Mouse (Mus musculus): ENCODE measurements around the gene Gm45623. TPM values are rescaled to one million over a fixed set of nuclear protein-coding genes. Genes with fewer than 3 reads are reported as not detected.

The Gm45623 gene
- polyA plus RNA-seq, 1 experiment from 2014 or later, result not detected

GRCm38 (mm10) chr13:56758492-56758891, 4.9 kb upstream of the Gm45623 start:
- Histone ChIP-seq H3K4me2 (no peak overlapping the region), H3K27ac (ENCODE audit: low read depth, low read length) (no peak overlapping the region), H3K9ac (ENCODE audit: low read length) (no peak overlapping the region), H3K4me1 (ENCODE audit: control insufficient read depth, insufficient read depth, low read length) (no peaks in the 10 kb centered on the region; the same call in 1 of the 2 replicates), H3K4me3 (ENCODE audit: low read depth, low read length) (no peak overlapping the region), H3K36me3 (ENCODE audit: control insufficient read depth, insufficient read depth, low read length) (no peaks in the 10 kb centered on the region), H3K27me3 (ENCODE audit: control insufficient read depth, insufficient read depth, low read length) (peaks cover 14% of the 10 kb centered on the region), H3K9me3 (ENCODE audit: control insufficient read depth, low read length) (no peaks in the 10 kb centered on the region)
- no peak for ATAC-seq (ENCODE audit: low FRiP score)
- 22% methylated on average over 6 of the region's 6 CpGs for WGBS
- peak; percentile 94 for DNase-seq (ENCODE audit: low spot score, missing footprints)

- no peaks in the 10 kb centered on the region for H3K36me3 ChIP-seq (ENCODE audit: control insufficient read depth, insufficient read depth, low read length)
- peaks cover 27% of the 10 kb centered on the region for H3K27me3 ChIP-seq (ENCODE audit: control insufficient read depth, insufficient read depth, low read length)
- no peak overlapping the region for H3K9ac ChIP-seq (ENCODE audit: low read length)
- DNase-seq (ENCODE audit: low spot score, missing footprints) (no peak), ATAC-seq (ENCODE audit: low FRiP score) (no peak)
- no peak overlapping the region for H3K4me3 ChIP-seq (ENCODE audit: low read depth, low read length)
- WGBS, result 72% methylated on average over 12 of the region's 12 CpGs
- no peak overlapping the region for H3K27ac ChIP-seq (ENCODE audit: low read depth, low read length)
- no peak overlapping the region for H3K4me2 ChIP-seq
- H3K4me1 ChIP-seq (ENCODE audit: control insufficient read depth, insufficient read depth, low read length), result peaks cover 12% of the 10 kb centered on the region
- no peaks in the 10 kb centered on the region for H3K9me3 ChIP-seq (ENCODE audit: control insufficient read depth, low read length)
Measured at GRCm38 (mm10) chr13:56757201-56757600, 3.6 kb upstream of the Gm45623 start.

GRCm38 (mm10) chr13:56755871-56756270, 2.2 kb upstream of the Gm45623 start:
- Histone ChIP-seq H3K4me3 (ENCODE audit: low read depth, low read length) (no peak overlapping the region), H3K4me2 (no peak overlapping the region), H3K4me1 (ENCODE audit: control insufficient read depth, insufficient read depth, low read length) (peaks cover 14% of the 10 kb centered on the region), H3K9me3 (ENCODE audit: control insufficient read depth, low read length) (no peaks in the 10 kb centered on the region), H3K27ac (ENCODE audit: low read depth, low read length) (no peak overlapping the region), H3K27me3 (ENCODE audit: control insufficient read depth, insufficient read depth, low read length) (peaks cover 40% of the 10 kb centered on the region), H3K9ac (ENCODE audit: low read length) (no peak overlapping the region), H3K36me3 (ENCODE audit: control insufficient read depth, insufficient read depth, low read length) (no peaks in the 10 kb centered on the region)
- WGBS, result 70% methylated on average over 6 of the region's 6 CpGs
- DNase-seq (ENCODE audit: low spot score, missing footprints) (no peak), ATAC-seq (ENCODE audit: low FRiP score) (no peak)

- Histone ChIP-seq H3K36me3 (ENCODE audit: control insufficient read depth, insufficient read depth, low read length) (no peaks in the 10 kb centered on the region), H3K9ac (ENCODE audit: low read length) (peak overlapping the region; percentile 48), H3K4me2 (peak overlapping the region; percentile 89), H3K27ac (ENCODE audit: low read depth, low read length) (no peak overlapping the region), H3K4me3 (ENCODE audit: low read depth, low read length) (peak overlapping the region; percentile 44), H3K4me1 (ENCODE audit: control insufficient read depth, insufficient read depth, low read length) (peaks cover 14% of the 10 kb centered on the region), H3K9me3 (ENCODE audit: control insufficient read depth, low read length) (no peaks in the 10 kb centered on the region), H3K27me3 (ENCODE audit: control insufficient read depth, insufficient read depth, low read length) (peaks cover 45% of the 10 kb centered on the region)
- ATAC-seq (ENCODE audit: low FRiP score) (peak; percentile 40; the same call in 1 of the 2 replicates), DNase-seq (ENCODE audit: low spot score, missing footprints) (peak; percentile 94)
- WGBS, result under 1% methylated on average over 41 of the region's 41 CpGs
Measured at GRCm38 (mm10) chr13:56752474-56753191, 994 bp downstream of the Gm45623 start.

GRCm38 (mm10) chr13:56751774-56752173, 1.9 kb downstream of the Gm45623 start:
- DNase-seq (ENCODE audit: low spot score, missing footprints) (no peak), ATAC-seq (ENCODE audit: low FRiP score) (no peak)
- H3K4me2 ChIP-seq, result no peak overlapping the region
- H3K36me3 ChIP-seq (ENCODE audit: control insufficient read depth, insufficient read depth, low read length), result no peaks in the 10 kb centered on the region
- WGBS, result 11% methylated on average over 5 of the region's 5 CpGs
- peaks cover 14% of the 10 kb centered on the region for H3K4me1 ChIP-seq (ENCODE audit: control insufficient read depth, insufficient read depth, low read length)
- H3K9me3 ChIP-seq (ENCODE audit: control insufficient read depth, low read length), result no peaks in the 10 kb centered on the region
- H3K27me3 ChIP-seq (ENCODE audit: control insufficient read depth, insufficient read depth, low read length), result peaks cover 45% of the 10 kb centered on the region
- H3K9ac ChIP-seq (ENCODE audit: low read length), result no peak overlapping the region
- H3K27ac ChIP-seq (ENCODE audit: low read depth, low read length), result no peak overlapping the region
- H3K4me3 ChIP-seq (ENCODE audit: low read depth, low read length), result no peak overlapping the region

- no peak for DNase-seq (ENCODE audit: low spot score, missing footprints)
- Histone ChIP-seq H3K27ac (ENCODE audit: low read depth, low read length) (no peak overlapping the region), H3K27me3 (ENCODE audit: control insufficient read depth, insufficient read depth, low read length) (peaks cover 40% of the 10 kb centered on the region), H3K4me2 (no peak overlapping the region), H3K9ac (ENCODE audit: low read length) (no peak overlapping the region), H3K4me3 (ENCODE audit: low read depth, low read length) (no peak overlapping the region), H3K4me1 (ENCODE audit: control insufficient read depth, insufficient read depth, low read length) (peaks cover 14% of the 10 kb centered on the region), H3K36me3 (ENCODE audit: control insufficient read depth, insufficient read depth, low read length) (no peaks in the 10 kb centered on the region), H3K9me3 (ENCODE audit: control insufficient read depth, low read length) (no peaks in the 10 kb centered on the region)
- 89% methylated on average over 7 of the region's 7 CpGs for WGBS
- no peak for ATAC-seq (ENCODE audit: low FRiP score)
Measured at GRCm38 (mm10) chr13:56749377-56749776, 4.2 kb downstream of the Gm45623 start.

GRCm38 (mm10) chr13:56747554-56747953, 6.1 kb downstream of the Gm45623 start:
- WGBS, result 78% methylated on average over 8 of the region's 8 CpGs
- Histone ChIP-seq H3K36me3 (ENCODE audit: control insufficient read depth, insufficient read depth, low read length) (no peaks in the 10 kb centered on the region), H3K4me1 (ENCODE audit: control insufficient read depth, insufficient read depth, low read length) (peaks cover 5% of the 10 kb centered on the region), H3K4me3 (ENCODE audit: low read depth, low read length) (no peak overlapping the region), H3K9me3 (ENCODE audit: control insufficient read depth, low read length) (no peaks in the 10 kb centered on the region), H3K4me2 (no peak overlapping the region), H3K9ac (ENCODE audit: low read length) (no peak overlapping the region), H3K27ac (ENCODE audit: low read depth, low read length) (no peak overlapping the region), H3K27me3 (ENCODE audit: control insufficient read depth, insufficient read depth, low read length) (peaks cover 22% of the 10 kb centered on the region)
- ATAC-seq (ENCODE audit: low FRiP score) (no peak), DNase-seq (ENCODE audit: low spot score, missing footprints) (no peak)

- no peak overlapping the region for H3K9ac ChIP-seq (ENCODE audit: low read length)
- WGBS, result 82% methylated on average over 10 of the region's 10 CpGs
- ATAC-seq (ENCODE audit: low FRiP score) (no peak), DNase-seq (ENCODE audit: low spot score, missing footprints) (no peak)
- peaks cover 15% of the 10 kb centered on the region for H3K27me3 ChIP-seq (ENCODE audit: control insufficient read depth, insufficient read depth, low read length)
- no peaks in the 10 kb centered on the region for H3K9me3 ChIP-seq (ENCODE audit: control insufficient read depth, low read length)
- no peaks in the 10 kb centered on the region for H3K36me3 ChIP-seq (ENCODE audit: control insufficient read depth, insufficient read depth, low read length)
- peaks cover 4% of the 10 kb centered on the region; the same call in 1 of the 2 replicates for H3K4me1 ChIP-seq (ENCODE audit: control insufficient read depth, insufficient read depth, low read length)
- H3K4me3 ChIP-seq (ENCODE audit: low read depth, low read length), result no peak overlapping the region
- no peak overlapping the region for H3K27ac ChIP-seq (ENCODE audit: low read depth, low read length)
- no peak overlapping the region for H3K4me2 ChIP-seq
Measured at GRCm38 (mm10) chr13:56746739-56747532, 6.7 kb downstream of the Gm45623 start.

GRCm38 (mm10) chr13:56742325-56742901, 11.2 kb downstream of the Gm45623 start:
- Histone ChIP-seq H3K27me3 (ENCODE audit: control insufficient read depth, insufficient read depth, low read length) (no peaks in the 10 kb centered on the region), H3K4me2 (no peak overlapping the region), H3K9me3 (ENCODE audit: control insufficient read depth, low read length) (no peaks in the 10 kb centered on the region), H3K27ac (ENCODE audit: low read depth, low read length) (no peak overlapping the region), H3K9ac (ENCODE audit: low read length) (no peak overlapping the region), H3K36me3 (ENCODE audit: control insufficient read depth, insufficient read depth, low read length) (peaks cover 15% of the 10 kb centered on the region), H3K4me1 (ENCODE audit: control insufficient read depth, insufficient read depth, low read length) (peaks cover 6% of the 10 kb centered on the region; the same call in 1 of the 2 replicates), H3K4me3 (ENCODE audit: low read depth, low read length) (no peak overlapping the region)
- WGBS, result 62% methylated on average over 6 of the region's 6 CpGs
- ATAC-seq (ENCODE audit: low FRiP score), result no peak
- no peak for DNase-seq (ENCODE audit: low spot score, missing footprints)

Measured in midbrain, embryonic 11.5 days (tissue).